Mouse (Mus musculus) layer of hippocampus, adult 18-20 months (tissue): ENCODE measurements around the gene Ndufs2. TPM values are rescaled to one million over a fixed set of nuclear protein-coding genes. Genes with fewer than 3 reads are reported as not detected.

Experiments used
- DNase-seq, 2 experiments: peaks; one replicate each; pipeline ENCODE4 v3.0.0; 2022; ENCODE audit warnings: low spot score in 2 of 2
- total RNA-seq, 2 experiments: library from RNA; stranded (reverse); gene quantifications; 2 replicates each; pipeline ENCODE4 v1.2.3; 2021

The Ndufs2 gene
- total RNA-seq, 2 experiments from 2014 or later, result 270 to 277 TPM

DNA sequence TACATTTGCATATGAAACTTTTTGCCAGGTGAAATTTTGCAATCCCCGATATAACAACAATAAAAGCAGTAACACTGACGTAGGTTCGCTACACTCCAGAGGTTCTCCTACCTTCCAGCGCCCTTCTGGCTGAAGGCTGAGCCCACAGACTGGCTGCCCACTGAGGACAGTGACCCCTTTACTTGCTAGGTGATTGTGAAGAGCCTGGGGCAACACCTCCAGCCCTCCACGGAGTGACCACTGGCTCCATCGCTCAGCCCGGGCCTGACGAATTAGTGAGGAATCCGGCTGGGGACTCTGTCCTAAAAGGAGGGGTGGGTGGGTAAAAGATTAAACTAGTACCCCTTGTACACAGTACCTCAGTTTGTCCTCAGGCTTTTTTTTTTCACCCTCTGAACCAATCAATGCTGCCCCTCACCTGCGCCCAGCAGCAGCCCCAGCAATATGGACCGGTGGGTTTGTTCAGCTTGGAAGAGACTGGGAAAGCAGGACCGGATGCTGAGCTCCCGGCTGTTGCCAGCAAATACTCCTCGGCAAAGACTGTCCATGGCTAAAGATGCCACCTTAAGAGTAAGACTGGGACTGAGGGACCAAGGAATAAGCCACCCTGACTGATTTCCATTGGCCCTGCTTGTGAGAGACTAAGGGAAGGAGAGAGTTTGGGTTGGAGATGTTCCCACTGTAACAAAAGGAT lies 28.0 kb upstream of the Ndufs2 start:
- DNase-seq, result no peak

DNA sequence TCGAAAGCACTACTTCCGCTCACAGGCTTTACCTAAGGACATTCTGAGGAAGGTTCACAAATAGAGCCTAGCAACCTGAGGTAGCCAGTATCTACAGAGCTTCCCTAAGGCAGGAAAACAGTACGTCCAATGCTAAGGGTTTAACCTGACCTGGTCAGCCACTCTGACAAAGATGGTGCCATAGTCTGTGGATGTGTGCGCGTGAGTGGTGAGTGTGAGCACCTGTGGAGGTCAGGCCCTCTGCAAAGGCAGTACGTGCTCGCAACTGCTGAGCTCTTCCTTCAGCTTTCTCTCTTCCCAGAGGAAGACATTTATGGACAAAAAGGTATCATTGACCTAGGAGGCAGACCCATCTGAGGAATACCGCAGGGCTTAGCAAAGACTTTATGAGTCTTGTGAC lies 27.2 kb upstream of the Ndufs2 start:
- no peak for DNase-seq

DNA sequence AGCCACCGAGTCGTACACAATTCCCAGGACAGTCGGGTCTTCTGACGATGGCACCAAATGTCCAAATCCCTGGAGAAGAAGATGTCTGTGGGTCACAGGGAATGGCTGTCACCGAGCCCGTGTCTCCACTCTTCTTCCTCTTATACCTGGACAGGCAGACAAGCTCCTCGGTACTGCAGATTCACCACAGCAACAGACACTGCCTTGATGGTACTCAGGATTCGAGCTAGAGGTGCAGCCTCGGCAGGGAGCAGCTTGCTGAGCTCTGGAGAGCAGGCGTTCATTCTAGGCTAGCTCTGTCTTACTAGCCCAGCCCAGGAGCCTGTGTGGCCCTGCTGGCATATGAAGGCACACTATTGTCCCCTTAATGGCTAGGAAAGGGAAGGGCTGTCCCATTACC lies 26.5 kb upstream of the Ndufs2 start:
- no peak for DNase-seq

DNA sequence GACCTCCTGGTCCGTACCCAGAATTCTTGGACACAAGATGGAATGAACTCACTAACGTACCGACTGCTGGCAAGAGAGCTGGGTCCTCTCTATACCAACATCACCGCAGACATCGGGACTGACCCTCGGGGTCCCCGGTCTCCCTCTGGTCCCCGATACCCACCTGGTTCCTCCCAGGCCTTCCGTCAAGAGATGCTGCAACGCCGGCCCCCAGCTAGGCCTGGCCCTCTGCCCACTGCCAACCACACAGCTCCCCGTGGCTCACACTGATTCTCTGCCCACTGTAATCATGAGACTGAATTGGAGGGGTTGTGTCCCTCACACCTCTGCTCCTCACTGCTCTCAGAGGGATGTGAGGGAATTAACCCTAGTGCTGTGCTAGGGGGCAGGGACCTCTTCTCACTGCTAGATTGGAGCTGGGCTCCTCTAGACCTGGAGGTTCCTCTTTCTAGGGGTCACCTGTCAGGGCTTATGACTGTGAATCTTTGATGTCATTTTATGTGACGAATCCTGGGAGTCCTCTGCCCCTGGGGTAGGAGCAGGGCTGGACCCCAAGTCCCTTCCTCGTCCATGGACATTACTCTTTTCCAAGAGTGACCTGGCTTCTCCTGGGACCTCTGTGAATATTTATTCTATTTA lies 25.0 kb upstream of the Ndufs2 start:
- DNase-seq, result no peak

DNA sequence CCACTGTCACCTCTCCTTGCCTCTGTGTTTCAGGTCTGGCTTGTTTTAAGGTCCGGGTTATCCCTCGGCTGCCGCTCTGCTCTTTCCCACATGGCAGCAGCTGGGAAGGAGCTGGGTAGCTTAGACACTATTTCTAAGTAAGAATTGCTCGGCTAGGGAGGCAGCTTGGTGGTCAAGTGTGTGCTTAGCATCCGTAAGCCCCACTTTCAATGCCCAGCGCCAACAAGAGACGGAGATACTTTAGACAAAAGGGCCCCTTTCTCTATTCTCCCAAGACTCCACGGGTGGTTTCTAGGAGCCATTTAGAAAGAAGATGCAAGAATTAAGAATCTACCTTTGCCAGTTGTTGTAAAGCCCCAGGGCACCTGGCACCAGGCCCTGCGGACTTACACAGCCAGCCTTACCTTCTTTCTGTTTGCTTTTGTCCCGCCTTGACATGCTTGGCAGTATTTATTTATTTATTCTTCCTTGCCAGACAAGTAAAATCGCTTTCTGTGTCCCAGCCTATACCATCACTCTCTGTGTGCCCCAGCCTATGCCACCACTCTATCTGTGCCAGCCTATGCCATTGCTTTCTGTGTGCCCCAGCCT lies 24.1 kb upstream of the Ndufs2 start:
- no peak for DNase-seq

DNA sequence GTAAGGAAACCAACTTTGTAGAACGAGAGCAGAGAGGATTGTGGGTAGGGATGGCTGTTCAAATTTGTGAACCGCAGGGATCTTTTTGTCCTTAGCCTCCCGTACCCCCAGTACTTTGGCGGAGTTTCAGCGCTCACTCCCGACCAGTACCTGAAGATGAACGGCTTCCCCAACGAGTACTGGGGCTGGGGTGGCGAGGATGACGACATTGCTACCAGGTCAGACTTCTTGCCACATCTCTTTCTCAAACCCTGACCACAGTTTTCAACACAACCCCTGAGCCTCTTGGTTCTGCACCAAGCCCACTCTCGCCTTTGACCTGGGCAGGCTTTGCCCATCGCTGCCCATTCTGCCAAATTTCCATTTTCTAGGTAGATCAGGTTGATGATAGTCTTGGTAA lies 23.0 kb upstream of the Ndufs2 start:
- DNase-seq, result no peak

DNA sequence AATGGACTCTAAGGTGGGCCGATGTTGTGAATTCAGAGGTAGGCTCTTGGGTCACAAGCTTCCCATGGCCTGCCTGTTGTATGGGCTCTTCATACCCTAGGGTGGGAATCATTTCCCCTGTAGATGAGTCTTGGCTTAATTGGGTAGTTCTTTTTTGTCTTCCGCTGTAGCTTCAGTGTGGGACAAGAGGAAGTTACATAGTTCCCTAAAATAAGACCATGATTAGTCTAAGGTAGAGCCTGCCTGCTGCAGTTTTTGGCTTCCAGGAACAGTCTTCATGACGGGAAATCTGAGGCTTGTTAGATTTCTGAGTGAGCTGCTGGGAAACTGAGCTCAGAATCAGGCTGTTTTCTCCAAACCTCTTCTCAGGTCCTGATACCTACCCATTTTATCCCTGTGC lies 20.9 kb upstream of the Ndufs2 start:
- DNase-seq, result no peak

DNA sequence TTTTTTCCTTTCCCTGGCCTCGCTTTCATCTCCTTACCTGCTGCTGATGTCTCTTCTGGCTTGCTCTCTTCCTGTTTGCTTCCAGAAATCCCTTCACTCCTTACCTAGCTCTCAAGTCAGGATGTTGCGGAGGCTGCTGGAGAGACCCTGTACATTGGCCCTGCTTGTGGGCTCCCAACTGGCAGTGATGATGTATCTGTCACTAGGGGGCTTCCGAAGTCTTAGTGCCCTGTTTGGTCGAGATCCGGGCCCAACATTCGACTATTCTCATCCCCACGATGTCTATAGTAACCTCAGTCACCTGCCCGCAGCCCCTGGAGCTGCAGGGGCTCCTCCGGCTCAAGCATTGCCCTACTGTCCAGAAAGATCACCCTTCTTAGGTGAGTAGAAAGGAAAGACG lies 20.4 kb upstream of the Ndufs2 start:
- DNase-seq, result no peak

DNA sequence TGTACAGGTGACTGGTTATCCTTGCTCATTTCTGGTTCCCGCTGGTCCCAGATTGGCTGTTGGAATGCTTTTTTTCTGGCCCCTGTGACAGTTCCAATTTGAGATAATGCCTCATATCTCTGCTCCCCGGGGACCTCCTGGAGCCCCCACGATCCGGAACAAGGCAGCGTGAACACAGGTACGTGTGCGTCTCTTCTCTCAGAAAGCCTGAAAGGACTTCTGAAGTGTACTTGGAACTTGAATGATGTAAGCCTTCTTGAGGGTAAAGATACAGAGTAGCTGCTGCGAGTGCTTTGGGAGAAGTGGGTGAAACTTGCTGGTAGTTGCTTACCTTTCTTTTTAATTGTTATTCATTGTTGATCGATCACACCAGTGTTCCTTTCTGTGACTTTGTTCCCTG lies 20.0 kb upstream of the Ndufs2 start:
- no peak for DNase-seq

DNA sequence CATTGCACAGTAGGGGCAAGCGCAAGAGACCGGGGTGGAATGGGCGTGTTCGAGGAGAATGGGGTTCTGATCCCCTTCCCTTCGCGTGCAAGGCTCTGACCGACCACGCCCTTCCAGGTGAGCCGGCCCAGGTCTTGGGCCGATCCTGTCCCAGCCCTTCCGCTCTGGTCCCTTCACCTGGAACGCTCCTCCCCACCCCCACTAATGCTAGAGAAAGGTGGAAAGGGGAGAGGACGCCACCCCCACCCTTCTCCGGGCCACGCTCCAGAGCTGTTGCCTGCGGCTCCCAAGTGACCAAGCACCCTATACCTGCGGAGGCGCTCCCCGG lies 19.3 kb upstream of the Ndufs2 start:
- DNase-seq, result no peak

DNA sequence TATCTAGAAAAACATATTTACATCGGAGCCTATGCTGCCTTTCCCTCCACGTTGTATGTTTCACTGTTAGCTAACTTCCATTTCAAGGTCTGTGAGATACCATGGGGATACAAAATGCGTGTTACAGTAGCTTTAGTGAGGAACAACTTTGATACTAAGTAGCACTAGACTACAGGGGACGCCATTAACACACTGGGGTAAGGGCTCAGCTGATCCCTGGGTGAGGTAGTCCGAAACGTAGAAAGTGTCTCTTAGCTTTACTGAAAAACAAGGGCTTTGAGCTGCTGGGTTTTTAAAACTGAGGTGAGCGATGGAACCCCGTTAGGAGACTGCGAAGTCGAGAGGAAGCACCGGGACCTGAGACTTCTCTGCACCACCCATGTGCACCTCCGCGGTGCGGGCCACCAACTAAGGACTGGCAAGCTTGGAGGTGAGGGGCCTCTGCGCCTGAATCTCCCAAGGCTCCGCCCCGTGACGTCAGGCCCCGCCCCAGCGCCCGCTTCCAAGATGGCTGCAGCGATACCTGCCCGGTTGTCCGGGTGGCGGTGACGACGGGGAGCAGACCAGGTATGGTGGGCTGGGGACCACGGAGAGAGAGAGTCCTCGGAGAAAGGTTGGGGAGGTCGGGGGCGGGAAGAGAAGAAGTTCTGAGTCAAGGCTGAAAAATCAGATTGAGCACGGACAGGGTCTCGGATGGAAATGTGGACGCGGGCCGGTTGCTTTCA lies 18.8 kb upstream of the Ndufs2 start, which contains the start of gene B4galt3:
Gene B4galt3, plus strand, starts transcription at position 481 of the 725 bp plus-strand sequence.
- DNase-seq, result peak; percentile 94 to 96

DNA sequence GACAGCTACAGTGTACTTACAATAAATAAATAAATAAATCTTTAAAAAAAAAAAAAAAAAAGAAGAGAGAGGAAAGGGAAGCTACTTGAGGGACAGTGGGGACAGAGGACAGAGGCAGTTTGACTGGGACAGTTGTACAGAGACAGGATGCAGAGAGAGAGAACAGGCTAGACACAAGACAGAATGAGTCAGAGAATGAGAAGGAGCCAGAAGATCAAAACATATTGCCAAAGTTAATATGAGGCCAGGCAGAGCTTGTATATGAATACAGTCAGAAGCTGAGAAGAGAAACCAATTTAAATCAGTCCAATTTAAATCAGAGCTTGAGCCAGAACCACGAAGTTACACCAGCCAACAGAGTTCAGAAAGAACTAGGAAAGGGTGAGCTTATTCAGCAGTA lies 17.2 kb upstream of the Ndufs2 start:
- no peak for DNase-seq

DNA sequence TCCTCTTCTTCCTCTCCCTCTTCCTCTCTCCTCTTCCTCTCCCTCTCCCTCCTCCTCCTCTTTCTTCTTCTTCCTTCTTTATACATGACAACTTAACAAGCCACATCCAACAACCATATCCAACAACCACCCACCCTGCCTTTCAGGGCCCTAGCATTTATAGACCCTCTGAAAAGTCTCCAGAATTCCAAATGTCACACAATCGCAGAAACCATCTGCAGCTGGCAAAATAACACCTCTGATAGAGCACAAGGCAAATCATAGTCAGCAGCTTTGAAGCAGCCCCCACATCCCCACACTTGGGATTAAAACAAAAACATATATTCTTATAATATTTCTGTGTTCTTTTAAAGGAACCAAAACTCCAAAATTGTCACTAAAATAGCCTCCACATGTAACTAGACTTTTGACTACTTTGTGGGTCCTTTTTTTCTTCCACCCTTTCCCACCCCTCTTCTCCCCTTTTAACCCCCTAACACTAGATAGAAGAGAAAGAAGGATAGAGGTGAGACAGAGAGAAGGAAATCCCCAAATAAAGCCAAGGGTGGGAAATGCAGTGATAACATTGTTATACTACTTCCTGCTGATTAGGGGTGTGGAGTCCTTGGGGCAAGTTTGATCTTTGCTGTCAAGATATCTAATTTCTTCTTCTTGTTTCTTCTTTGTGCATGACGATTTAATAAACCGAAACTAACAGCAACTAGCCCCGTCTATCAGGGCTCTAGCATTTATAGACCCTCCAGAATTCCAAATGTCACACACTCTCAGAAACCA lies 15.0 kb upstream of the Ndufs2 start:
- DNase-seq, result no peak

DNA sequence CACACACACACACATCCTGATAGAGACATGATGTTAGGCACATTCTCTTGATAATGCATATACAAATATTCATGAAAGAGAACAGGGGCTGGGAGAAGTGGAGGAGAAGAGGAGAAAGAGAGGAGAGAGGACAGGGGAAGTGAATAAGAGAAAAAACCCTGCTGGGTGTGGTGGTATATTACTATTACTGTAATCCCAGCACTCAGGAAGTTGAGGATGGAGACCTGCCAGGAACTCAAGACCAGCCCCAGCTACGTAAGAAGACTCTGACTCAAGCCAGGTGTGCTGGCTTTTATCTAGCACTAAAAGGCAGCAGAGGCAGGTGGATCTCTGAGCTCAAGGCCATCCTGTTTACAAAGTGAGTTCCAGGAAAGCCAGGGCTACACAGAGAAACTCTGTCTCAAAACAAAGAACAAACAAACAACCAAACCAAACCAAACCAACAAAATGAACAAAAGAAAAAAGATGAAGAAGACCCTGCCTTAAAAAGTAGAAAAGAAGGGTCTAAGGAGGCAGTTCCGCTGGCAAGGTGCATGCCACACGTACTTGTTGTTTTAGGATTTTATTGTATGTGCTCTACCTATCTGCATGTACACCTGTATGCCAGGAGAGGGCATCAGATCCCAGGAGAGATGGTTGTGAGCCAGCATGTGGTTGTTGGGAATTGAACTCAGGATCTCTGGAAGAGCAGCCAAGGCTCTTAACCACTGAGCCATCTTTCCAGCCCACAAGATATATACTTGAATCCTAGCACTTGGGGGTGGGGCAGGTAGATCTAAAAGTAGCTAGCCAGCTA lies 12.7 kb upstream of the Ndufs2 start:
- DNase-seq, result no peak

DNA sequence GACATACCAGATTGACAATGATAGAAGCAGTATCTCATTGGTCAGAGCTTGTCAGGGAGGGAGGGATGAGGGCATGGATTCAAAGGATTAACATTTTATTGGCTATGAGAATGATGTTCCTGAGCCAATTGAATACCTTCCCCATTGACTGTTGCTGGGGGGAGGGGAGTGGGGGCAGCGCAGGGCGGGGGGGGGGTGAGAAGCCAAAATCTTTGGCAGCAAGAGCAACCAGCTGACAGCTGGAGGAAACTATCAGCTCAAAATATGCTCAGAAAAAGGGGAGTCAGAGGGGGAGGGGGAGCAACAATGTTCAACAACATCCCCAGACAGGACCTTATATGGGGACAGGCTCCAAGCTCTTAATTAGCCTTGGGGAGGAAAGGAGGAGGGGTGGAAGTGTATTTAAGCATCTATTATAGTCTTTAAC lies 12.0 kb upstream of the Ndufs2 start:
- peak; percentile 48 to 73 for DNase-seq

DNA sequence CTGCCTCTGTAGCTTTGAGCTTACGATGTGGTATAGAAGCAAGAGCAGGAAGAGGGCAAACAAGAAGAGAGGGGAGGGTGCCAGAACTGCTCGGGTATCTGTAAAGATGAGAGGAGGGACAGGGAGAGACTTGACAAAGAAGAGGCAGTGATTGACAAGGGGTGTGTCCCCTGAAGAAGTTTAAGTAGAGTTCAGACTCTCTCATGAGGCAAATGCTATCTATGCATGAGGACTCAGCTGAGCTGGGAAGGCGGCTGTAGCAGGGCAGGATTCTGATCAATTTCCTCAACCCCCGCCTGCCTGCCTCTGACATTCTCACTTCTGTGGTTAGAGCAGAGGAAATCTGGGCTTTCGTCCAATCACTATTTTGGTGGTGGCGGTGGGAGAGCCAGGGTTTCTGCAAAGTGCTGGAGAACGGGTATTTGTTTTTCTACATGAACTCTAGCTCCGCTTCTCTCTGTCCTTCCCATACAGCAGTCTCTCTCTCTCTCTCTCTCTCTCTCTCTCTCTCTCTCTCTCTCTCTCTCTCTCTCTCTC lies 11.5 kb upstream of the Ndufs2 start:
- peak; percentile 84 to 94 for DNase-seq

DNA sequence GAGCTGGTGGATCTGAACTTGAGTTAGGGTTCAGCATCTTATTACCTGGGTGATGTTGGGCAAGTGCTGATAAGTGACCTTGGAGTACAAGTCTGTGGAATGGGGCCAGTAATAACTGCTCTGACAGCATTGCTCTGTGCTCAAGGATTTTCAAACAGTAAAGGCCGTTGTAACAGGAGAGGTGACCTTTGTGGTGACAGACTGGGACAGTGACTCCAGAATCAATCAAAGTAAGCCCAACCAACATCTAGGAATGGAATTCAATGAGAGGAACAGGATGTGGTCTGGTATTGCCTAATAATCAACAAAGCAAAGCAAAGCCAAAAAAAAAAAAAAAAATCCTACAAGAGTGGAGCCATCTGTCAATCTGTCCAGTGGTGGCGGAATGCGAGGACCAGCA lies 9.1 kb upstream of the Ndufs2 start:
- DNase-seq, result no peak

DNA sequence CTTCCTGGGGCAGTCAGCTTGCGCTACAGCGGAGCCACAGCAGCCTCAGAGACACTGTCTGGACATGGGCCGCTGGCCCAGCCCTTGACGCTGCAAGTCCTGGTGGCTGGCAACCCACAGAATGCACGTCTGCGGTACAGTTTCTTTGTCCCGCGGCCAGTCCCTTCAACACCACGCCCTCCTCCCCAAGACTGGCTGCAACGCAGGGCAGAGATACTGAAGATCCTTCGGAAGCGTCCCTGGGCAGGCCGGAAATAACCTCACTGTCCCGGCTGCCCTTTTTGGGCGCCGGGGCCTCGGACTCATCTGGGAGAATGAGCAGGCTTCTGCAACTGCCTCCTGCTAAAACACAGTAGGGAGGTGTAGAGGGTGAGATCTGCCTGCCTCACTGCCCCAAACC lies 7.7 kb upstream of the Ndufs2 start:
- DNase-seq, result no peak

DNA sequence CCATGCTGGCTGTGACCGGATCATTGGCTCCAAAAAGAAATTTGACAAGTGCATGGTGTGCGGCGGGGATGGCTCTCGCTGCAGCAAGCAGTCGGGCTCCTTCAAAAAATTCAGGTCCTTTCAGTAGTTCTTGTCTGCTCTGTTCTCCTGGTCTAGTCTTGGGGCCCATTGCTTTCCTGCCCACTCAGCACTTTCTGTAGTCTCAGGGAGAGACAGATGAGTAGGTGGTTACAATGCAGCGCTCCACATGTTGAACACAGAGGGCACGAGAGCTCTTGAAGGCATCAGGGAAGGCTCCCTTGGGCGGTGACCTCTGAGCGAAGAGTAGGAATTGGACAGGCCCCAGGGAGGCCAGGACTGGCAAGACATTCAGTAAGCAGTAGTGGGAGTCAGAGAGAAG lies 6.6 kb upstream of the Ndufs2 start:
- no peak for DNase-seq

DNA sequence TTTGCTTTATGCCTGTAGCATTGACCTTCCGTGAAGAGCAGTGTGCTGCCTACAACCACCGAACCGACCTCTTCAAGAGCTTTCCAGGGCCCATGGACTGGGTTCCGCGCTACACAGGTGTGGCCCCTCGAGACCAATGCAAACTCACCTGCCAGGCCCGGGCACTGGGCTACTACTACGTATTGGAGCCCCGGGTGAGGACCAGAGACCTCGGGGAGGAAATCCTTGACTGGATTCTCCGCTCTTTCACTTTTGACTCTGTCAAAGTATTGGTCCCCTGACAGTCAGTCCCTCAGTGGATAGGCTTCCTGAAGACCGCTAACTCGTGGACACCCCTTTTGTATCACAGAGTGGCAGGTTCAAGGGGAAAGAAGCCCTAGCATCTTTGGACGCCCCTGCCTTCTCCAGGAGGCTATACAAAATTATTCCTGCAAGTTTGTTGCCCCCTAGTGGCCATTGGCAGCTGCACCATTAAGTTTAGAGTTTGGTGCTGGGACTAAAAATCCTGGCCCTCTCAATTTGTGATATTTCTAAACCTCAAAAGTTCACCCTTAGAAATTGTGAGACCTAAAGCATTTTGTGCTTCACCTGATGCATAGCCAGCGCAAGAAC lies 5.9 kb upstream of the Ndufs2 start:
- peak; percentile 51 to 76 for DNase-seq
